Mouse (Mus musculus): Measurements from ENCODE around the gene Wdr73.

DNA sequence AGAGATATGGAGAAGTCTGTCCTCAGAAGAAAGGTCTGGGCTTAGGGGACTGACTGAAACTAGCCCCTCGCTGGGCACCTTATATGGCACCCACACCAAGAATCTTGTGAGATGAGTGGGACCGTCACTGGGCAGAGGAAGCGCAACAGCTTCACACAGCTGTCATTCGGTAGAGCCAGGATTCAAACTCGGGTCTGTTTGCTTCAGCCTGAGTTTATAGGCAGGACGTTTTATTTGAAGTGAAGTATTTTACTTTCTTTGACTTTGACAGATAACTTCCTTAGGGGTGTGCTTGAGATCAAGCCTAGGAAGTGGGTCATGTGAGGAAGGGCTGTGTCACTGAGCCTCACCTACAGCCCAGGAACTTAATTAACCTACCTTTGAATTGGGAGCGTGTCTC lies 35.5 kb downstream of the Wdr73 start:
- TF ChIP-seq RCOR1 (IDR thresholded peaks at IDR 0.05; ENCODE audit: low read depth, low read length) (no peak), POLR2A (IDR thresholded peaks at IDR 0.05; ENCODE audit: control insufficient read depth in 1 of 2, insufficient read depth in 1 of 2, low read depth in 1 of 2, low read length in 2 of 2, poor library complexity in 1 of 2) (no peak), EP300 (IDR thresholded peaks at IDR 0.05; ENCODE audit: low read depth in 1 of 2, low read length in 2 of 2) (no peak)
